Mouse (Mus musculus) hindbrain, embryonic 11.5 days (tissue): ENCODE results near the gene Krt15. TPM values are rescaled to one million over a fixed set of nuclear protein-coding genes. Genes with fewer than 3 reads are reported as not detected.

Experiments used
- ATAC-seq: fragments of 200-750 bp; cut with Nextera tagmentation; 2 replicates; pipeline ENCODE4 v1.8.0; 2017; ENCODE audit warnings: mild to moderate bottlenecking, moderate TSS enrichment, moderate library complexity; ENCODE audit not compliant: low FRiP score
- DNase-seq: peaks from one replicate; pipeline ENCODE4 v3.0.0-alpha.2; 2015; ENCODE audit warnings: low spot score
- H3K27ac ChIP-seq: fragments of 300-500 bp; sonication (generic); 2 replicates; pipeline ENCODE4 v1.5.1; 2014; ENCODE audit warnings: mild to moderate bottlenecking, low read depth, low read length
- H3K27me3 ChIP-seq: fragments of 300-500 bp; sonication (generic); 2 replicates; pipeline ENCODE4 v1.6.1; 2014; ENCODE audit warnings: mild to moderate bottlenecking, low read length, moderate library complexity, mixed read lengths; ENCODE audit not compliant: control insufficient read depth, insufficient read depth
- H3K36me3 ChIP-seq: fragments of 300-500 bp; sonication (generic); 2 replicates; pipeline ENCODE4 v1.6.1; 2014; ENCODE audit warnings: mild to moderate bottlenecking, low read length, moderate library complexity, mixed read lengths; ENCODE audit not compliant: control insufficient read depth, insufficient read depth
- H3K4me1 ChIP-seq: fragments of 300-500 bp; sonication (generic); replicated peaks from 2 replicates; pipeline ENCODE4 v1.6.1; 2014; ENCODE audit warnings: low read length, mixed read lengths; ENCODE audit not compliant: control insufficient read depth, insufficient read depth
- H3K4me2 ChIP-seq: fragments of 300-500 bp; sonication (generic); replicated peaks from 2 replicates; pipeline ENCODE4 v1.6.1; 2014; ENCODE audit warnings: mild to moderate bottlenecking, low read depth, low read length
- H3K4me3 ChIP-seq: fragments of 300-500 bp; sonication (generic); 2 replicates; pipeline ENCODE4 v1.5.1; 2014; ENCODE audit warnings: low read depth, low read length
- H3K9ac ChIP-seq: fragments of 300-500 bp; sonication (generic); 2 replicates; pipeline ENCODE4 v1.6.1; 2014; ENCODE audit warnings: low read depth, low read length
- H3K9me3 ChIP-seq: fragments of 300-500 bp; sonication (generic); 2 replicates; pipeline ENCODE4 v1.6.1; 2016; ENCODE audit warnings: low read length; ENCODE audit not compliant: control insufficient read depth
- WGBS: fragments of 180-500 bp; shearing (Covaris S2); extraction: QIAGEN DNeasy Blood & Tissue Kit; methylation state at CpG from one replicate; pipeline ENCODE4 v1.1.7; 2014; 5-methylcytosine and 5-hydroxymethylcytosine counted together
- polyA plus RNA-seq: library from polyadenylated mRNA; unstranded; fragments of >200 nt; fragmentation: Nextera tagmentation; extraction: Ambion mirVana; gene quantifications from 2 replicates; pipeline ENCODE4 v1.2.1, GENCODE M21; 2014

The Krt15 gene
- polyA plus RNA-seq, 1 experiment from 2014 or later: 2.4 TPM

DNA sequence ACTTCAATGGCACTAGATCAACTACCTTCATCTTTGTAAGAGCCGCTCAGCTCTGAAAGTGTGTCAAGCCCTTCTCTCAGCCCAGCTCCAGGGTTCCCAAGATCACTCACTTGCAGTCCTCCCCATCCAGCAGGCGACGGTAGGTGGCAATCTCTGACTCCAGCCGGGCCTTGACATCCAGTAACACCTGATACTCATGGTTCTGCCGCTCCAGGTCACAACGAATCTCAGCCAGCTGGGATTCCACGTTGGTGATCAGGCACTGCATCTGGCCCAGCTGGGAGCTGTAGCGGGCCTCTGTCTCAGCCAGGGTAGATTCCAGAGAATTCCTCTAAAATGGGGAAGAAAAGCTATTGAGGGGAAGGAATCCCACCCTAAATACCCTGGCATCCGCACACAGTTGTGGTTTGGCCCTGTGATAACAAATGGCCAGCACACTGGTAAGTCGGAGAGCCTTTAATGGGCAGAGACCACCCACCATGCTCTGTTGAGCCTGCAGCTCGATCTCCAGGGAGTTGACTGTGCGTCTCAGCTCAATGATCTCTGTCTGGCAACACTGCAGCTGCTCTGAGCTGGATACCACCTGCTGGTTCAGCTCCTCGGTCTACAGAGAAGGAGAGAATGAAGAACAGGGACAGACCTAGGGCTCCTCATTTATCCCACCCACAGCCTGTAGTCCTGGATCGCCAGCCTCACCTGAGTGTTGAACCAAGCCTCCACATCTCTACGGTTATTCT, 32.9 kb downstream of the Krt15 start:
- Histone ChIP-seq H3K27ac (no peak overlapping the region), H3K27me3 (no peaks in the 10 kb centered on the region), H3K9ac (no peak overlapping the region), H3K9me3 (no peaks in the 10 kb centered on the region), H3K4me1 (no peaks in the 10 kb centered on the region), H3K4me2 (no peak overlapping the region), H3K4me3 (no peak overlapping the region), H3K36me3 (no peaks in the 10 kb centered on the region)
- ATAC-seq: no peak
- peak; percentile 10 for DNase-seq
- 67% methylated on average over 15 of the region's 15 CpGs for WGBS

DNA sequence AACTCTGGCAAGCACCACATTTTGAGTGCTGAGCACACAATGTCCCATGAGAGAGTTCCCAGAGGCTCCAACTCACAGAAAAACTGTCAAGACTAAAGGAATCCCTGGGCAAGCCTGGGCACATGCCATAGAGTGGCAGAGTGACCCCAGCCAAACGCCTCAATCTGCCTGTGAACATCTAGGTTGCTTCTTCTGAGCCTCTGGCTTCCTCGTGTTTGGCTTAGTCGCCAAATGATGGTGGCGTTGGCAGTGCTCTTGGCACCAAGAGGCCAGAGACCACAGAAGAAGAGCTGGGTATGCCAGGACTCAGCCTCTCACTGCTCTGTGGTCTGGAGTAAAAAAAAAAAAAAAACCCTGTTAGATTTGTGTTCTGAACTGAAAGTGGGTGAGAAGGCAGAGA, 35.3 kb downstream of the Krt15 start:
- ATAC-seq (no peak), DNase-seq (no peak)
- Histone ChIP-seq H3K9ac (no peak overlapping the region), H3K4me2 (no peak overlapping the region), H3K27ac (no peak overlapping the region), H3K9me3 (no peaks in the 10 kb centered on the region), H3K4me3 (no peak overlapping the region), H3K4me1 (no peaks in the 10 kb centered on the region), H3K36me3 (no peaks in the 10 kb centered on the region), H3K27me3 (no peaks in the 10 kb centered on the region)
- 82% methylated on average over 4 of the region's 4 CpGs for WGBS

DNA sequence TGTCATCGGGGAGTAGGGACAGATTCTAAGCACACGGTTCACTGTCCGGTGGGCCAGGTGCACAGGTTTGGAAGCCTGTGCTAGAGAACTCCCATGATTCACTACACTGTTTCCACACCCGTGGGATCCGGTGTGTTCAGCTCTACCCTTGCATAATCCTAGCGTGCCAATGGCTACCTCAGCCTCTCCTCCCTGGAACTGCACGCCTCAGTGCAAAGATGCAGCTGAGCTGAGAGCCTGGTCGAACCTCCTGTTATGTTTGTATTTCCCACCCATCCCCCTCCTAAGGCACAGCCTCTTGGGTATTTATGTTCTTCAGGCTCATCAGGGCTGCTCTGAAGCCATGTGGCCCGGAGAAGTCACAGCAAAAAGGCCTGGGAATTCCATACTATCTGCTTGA, 37.9 kb downstream of the Krt15 start:
- Histone ChIP-seq H3K27me3 (no peaks in the 10 kb centered on the region), H3K36me3 (no peaks in the 10 kb centered on the region), H3K9ac (no peak overlapping the region), H3K4me3 (no peak overlapping the region), H3K4me1 (no peaks in the 10 kb centered on the region), H3K4me2 (no peak overlapping the region), H3K27ac (no peak overlapping the region), H3K9me3 (no peaks in the 10 kb centered on the region)
- ATAC-seq: no peak
- DNase-seq: no peak
- WGBS: 73% methylated on average over 9 of the region's 9 CpGs

DNA sequence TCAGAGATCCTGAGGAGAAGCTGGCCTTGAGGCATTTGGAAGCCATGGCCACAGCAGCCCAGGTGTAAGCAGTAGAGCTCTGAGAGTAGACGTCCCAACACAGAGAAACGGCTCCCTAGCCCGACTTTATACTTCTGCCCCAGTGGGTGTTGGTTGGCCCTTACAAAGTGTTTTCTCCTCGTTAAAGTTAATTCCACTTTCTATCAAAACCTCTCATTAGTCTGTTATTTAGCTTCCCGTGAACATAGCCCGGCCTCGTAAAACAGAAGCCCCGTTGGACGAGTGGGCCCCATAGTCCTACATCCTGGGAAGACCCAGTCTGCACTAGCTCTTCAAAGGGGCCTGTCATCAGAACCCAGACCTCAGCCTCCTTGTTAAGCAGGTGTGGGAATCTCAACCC, 39.6 kb downstream of the Krt15 start, which contains the start of gene Krt35:
TSS of gene Krt35 (minus strand) at position 101 of the 400 bp plus-strand sequence.
- Histone ChIP-seq H3K36me3 (no peaks in the 10 kb centered on the region), H3K4me2 (no peak within 1 kb of the TSS), H3K9ac (no peak within 1 kb of the TSS), H3K4me3 (no peak within 1 kb of the TSS), H3K4me1 (no peaks in the 10 kb centered on the region), H3K9me3 (no peaks in the 10 kb centered on the region), H3K27me3 (no peaks in the 10 kb centered on the region), H3K27ac (no peak within 1 kb of the TSS)
- 89% methylated on average over 9 of the region's 9 CpGs for WGBS
- ATAC-seq: no peak
- no peak for DNase-seq

DNA sequence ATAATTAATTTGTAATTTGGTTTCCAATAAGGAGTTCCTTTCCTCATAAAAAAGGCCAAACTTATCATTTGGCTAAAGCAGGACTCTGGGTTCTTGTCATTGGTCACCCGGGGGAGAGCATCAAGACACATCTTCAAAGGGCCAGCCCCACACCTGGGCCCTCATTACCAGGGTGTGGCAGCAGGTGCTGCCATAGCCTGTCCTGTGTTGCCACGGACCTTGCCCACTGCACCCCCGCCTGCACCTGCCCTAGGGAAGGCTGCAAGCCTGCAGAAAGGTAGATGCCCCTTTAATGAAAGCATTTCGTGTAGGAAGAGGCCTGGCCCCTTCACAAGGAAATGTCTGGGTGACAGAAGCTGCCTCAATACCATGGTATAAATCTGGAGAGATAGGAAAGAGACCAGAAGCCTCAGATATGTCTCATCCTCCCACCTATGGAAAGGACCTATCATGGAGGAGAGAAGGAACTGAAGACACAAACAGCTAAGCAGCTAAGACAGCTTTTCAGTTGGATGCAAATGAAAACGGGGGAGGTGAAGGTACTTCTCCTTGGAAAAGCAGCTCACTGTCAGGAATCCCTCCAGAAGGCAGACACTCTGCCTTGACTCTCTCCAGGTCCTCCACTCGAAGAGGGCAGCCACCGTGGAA, 47.2 kb downstream of the Krt15 start:
- no peak for ATAC-seq
- DNase-seq: no peak
- Histone ChIP-seq H3K4me2 (no peak overlapping the region), H3K9me3 (no peaks in the 10 kb centered on the region), H3K4me3 (no peak overlapping the region), H3K4me1 (no peaks in the 10 kb centered on the region), H3K36me3 (no peaks in the 10 kb centered on the region), H3K27me3 (no peaks in the 10 kb centered on the region), H3K27ac (no peak overlapping the region), H3K9ac (no peak overlapping the region)
- WGBS: 63% methylated on average over 7 of the region's 7 CpGs

DNA sequence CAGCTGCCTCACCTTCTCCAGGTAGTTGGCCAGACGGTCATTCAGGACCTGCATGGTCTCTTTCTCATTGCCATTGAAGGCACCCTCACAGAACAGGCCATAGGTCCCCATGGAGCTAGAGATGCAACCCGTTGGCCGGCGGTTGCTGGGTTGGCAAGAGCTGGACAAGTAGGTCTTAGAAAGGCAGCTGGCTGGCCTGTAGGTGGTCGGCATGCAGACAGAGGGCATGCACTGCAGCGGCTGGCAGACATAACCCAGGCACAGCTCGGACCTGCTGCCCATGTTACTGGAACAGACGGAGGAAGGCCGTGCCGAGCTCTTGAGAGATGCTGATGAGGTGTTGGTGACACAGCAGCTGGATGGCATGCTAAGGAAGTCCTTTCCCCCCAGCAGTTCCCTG, 47.9 kb downstream of the Krt15 start, which contains the start of gene Krt32:
TSS of gene Krt32 (minus strand) at position 366 of the 400 bp plus-strand sequence.
- no peaks in the 10 kb centered on the region for H3K27me3 ChIP-seq
- DNase-seq (no peak), ATAC-seq (no peak)
- 96% methylated on average over 10 of the region's 10 CpGs for WGBS
- no peak within 1 kb of the TSS for H3K27ac ChIP-seq
- H3K4me1 ChIP-seq: no peaks in the 10 kb centered on the region
- H3K9ac ChIP-seq: no peak within 1 kb of the TSS
- H3K9me3 ChIP-seq: no peaks in the 10 kb centered on the region
- H3K4me3 ChIP-seq: no peak within 1 kb of the TSS
- H3K36me3 ChIP-seq: no peaks in the 10 kb centered on the region
- H3K4me2 ChIP-seq: no peak within 1 kb of the TSS

Other genes with a start within 250 kb of the Krt15 start
- gene Krtap31-1, start 228.0 kb downstream of the Krt15 start, polyA plus RNA-seq: not detected in 2 replicates
- not detected in 2 replicates for gene Gm11565, start 221.2 kb downstream of the Krt15 start, polyA plus RNA-seq
- not detected in 2 replicates for gene Krtap31-2, start 199.6 kb downstream of the Krt15 start, polyA plus RNA-seq
- gene Krtap9-5, start 187.5 kb downstream of the Krt15 start, polyA plus RNA-seq: not detected in 2 replicates
- gene Krtap29-1, start 156.9 kb downstream of the Krt15 start, polyA plus RNA-seq: not detected in 2 replicates
- gene Krtap16-1, start 149.3 kb downstream of the Krt15 start, polyA plus RNA-seq: not detected in 2 replicates
- gene Krtap17-1, start 141.9 kb downstream of the Krt15 start, polyA plus RNA-seq: 0.23 TPM in 1 of 2 replicates, not detected in the other
- not detected in 2 replicates for gene Krt33a, start 119.7 kb downstream of the Krt15 start, polyA plus RNA-seq
- gene Krt33b, start 106.1 kb downstream of the Krt15 start, polyA plus RNA-seq: not detected in 2 replicates
- not detected in 2 replicates for gene Krt34, start 94.4 kb downstream of the Krt15 start, polyA plus RNA-seq
- not detected in 2 replicates for gene Krt31, start 85.4 kb downstream of the Krt15 start, polyA plus RNA-seq
- gene Krt32, start 47.7 kb downstream of the Krt15 start, polyA plus RNA-seq: not detected in 2 replicates
- gene Krt35, start 39.7 kb downstream of the Krt15 start, polyA plus RNA-seq: not detected in 2 replicates
- gene Krt36, start 30.3 kb downstream of the Krt15 start, polyA plus RNA-seq: not detected in 2 replicates
- not detected in 2 replicates for gene Krt13, start 14.4 kb downstream of the Krt15 start, polyA plus RNA-seq
- gene Krt19, start 12.7 kb upstream of the Krt15 start, polyA plus RNA-seq: 4.8 and 5.1 TPM in 2 replicates
- not detected in 2 replicates for gene Krt9, start 57.3 kb upstream of the Krt15 start, polyA plus RNA-seq
- gene Krt14, start 71.6 kb upstream of the Krt15 start, polyA plus RNA-seq: 2.4 and 3.9 TPM in 2 replicates
- gene Krt16, start 113.0 kb upstream of the Krt15 start, polyA plus RNA-seq: not detected in 2 replicates
- gene Krt17, start 125.1 kb upstream of the Krt15 start, polyA plus RNA-seq: 0.22 and 0.25 TPM in 2 replicates
- gene Krt42, start 133.9 kb upstream of the Krt15 start, polyA plus RNA-seq: not detected in 2 replicates
- gene Eif1, start 184.0 kb upstream of the Krt15 start, polyA plus RNA-seq: 1,709 and 1,853 TPM in 2 replicates
- gene Gast, start 198.5 kb upstream of the Krt15 start, polyA plus RNA-seq: 1.1 TPM in 1 of 2 replicates, not detected in the other
- gene Hap1, start 220.2 kb upstream of the Krt15 start, polyA plus RNA-seq: 12.0 and 12.8 TPM in 2 replicates